Mouse (Mus musculus): ENCODE results near the gene Camta2.

The Camta2 gene

DNA sequence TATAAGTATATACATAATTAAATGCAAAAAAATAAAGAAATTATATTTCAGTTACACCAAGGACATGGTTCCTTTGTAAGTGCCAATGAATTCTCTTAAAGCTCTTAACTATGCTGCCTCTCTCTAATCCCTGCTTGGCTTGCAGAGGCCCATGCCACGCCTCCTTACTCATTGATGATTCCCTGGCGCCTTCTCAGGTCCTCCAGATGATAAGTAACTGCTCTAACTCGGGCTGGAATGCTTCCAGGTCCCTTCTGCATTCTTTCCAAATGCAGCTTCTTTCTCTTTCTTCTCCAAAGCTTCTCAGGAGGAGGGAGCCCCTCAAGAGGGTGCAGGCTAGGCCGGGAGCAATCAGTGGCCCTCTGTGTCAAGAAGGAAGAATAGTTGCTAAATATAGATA lies 1.7 kb upstream of the Camta2 start:
- DNase-seq (ENCODE audit: low spot score): no peak

DNA sequence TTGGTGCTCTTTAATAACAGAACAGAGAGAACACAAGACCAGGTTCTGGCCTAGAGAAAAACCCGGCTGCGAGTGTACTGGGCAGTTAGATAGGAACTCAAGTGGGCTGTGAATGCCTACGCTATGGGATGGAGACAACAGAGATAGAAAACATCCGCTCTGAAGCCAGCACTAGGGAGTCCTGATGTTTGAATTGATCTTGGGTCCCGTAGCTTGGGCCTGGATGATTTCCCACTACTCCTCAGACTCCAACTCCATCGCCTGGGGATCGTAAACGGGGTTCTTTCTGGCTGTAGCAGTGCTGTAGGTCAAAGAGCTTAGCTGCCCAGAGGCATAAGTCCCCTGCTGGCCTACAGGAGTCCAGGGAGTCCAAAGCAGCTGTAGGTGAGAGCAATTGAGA lies 467 bp upstream of the Camta2 start:
- DNase-seq (ENCODE audit: low spot score): no peak

DNA sequence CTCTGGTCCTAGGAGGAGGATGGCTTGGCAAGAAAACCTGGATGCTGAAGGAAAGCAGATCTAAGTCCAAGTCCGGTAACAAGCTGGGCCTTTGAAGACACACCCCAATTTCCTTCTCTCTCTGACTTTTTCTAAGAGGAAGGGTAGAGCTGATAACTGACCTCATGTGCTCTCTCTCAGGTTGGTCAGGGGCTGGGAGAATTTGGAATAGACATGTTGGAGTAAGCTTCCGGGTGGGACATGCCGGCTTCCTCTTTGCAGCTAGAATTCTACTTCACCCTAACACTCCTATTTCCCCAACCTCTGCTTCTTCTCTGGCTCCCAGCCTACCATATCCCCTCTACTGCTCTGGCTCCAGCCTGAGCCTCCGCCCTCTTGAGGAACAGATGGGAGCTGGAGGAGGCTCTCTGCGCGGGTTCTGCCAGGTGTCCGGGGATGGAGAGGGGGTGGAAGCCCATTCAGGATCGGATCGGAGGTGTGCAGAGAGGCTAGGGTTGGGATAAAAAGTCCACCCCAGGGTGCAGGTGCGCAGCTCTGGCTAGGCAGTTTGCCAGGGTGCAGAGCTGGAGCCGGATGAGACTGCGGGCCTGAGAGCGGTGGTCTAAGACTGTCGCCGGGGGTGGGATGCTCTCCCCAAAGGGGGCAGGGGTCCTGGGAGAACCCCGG lies 871 bp downstream of the Camta2 start:
- DNase-seq (ENCODE audit: low spot score): peak; percentile 49

DNA sequence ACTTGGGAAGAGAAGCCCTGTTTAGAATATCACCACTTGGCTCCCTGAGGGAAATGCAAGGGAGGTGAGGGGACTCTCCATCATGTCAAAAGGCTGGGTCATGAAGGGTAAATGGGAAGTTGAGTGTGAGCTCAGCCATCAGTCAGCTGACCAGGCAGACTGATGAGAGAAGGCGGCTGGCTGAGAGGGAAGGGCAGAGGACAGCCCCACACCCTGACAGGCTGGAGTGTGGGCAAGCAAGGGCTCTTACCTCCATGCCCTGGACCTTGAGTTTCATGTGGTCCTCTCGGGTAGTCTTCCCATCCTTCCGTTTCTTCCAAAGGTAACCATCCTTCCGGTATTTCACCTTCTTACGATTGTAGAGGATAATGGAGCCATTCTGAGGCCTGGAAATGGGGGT lies 4.3 kb downstream of the Camta2 start:
- no peak for DNase-seq (ENCODE audit: low spot score)

DNA sequence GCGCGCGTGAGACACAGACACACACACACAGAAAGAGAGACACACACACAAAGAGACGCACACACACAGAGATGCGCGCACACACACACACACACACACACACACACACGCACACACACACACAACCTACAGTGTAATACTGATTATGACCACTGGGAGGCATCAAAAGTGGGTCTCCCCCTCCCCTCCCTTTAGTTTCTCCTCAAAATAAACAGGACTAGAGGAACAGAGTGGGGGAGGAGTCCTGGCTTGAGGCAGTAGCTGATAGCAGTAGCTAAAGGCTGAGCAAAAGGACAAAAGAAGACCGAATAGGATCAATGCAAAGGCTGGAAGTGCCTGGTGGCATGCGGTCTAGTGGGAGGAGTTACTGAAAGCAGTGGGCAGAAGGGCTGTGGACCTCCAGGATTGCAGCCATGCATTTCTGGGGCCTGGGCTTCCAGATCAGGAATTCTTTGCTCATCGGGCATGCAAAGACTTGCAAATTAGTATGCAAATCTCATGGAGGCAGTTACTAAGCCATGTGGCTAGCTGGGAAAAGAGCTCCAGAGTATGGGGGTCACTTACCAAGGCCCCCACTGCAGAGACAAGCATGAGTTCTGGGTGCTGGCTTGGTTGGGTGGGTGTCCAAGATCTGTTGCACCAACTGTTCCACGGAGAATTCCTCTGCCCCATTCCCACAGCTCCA lies 5.9 kb downstream of the Camta2 start:
- peak; percentile 86 for DNase-seq (ENCODE audit: low spot score)

DNA sequence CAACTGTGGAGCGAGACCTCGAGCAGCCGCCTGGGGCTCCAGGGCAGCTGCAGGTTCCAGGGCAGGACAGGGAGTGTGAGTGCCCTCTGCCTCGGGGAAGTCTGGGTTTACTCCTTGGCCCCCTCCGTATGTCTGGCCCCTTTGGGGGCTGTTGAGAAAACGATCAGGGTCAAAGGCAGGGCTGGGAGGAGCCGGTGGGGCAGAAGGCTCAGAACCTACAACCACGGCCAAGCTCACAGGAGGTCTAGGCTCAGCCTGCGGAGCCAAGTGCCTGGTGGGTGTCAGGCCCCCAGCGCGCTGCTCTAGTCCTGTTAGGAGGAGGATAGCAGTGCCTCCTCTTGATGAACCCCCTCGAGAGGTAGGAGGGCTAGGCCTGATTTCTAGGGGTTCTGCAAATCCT lies 6.7 kb downstream of the Camta2 start:
- no peak for DNase-seq (ENCODE audit: low spot score)

DNA sequence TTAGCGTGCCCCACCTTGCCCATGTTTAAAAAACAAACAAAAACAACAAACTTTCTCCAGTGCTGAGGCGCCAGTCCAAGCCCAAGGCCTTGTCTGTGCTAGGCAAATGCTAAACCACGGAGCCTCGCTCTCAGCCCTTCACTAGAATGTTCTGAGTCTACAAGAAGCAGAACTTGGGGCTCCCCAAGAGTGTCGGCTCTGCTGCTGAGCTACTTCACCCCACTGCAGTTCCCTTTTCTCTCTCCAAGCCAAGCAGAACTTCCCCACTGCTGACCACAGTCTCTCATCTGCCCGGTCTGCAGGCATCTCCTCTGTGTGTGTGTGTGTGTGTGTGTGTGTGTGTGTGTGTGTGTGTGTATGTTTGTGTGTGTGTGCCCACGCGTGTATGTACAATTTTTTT lies 8.0 kb downstream of the Camta2 start:
- no peak for DNase-seq (ENCODE audit: low spot score)

DNA sequence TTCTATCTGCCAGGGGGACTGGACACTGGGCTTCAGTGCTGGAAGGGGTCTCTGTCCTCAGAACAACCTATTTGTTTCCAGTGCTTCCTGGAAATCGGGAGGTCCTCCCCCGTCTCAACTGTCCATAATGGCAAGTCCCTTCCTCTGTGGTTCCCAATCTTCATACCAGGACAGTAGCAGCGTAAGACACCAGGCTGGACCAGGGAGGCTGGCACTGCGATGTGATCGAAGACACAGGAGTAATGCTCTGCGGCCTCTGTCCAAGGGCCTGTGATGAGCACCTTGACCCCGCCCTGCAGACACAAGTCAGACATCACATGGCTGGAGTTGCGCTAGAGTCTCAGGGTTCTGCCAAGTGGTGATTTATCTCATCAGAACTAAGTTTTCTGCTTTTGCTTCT lies 8.5 kb downstream of the Camta2 start:
- no peak for DNase-seq (ENCODE audit: low spot score)

DNA sequence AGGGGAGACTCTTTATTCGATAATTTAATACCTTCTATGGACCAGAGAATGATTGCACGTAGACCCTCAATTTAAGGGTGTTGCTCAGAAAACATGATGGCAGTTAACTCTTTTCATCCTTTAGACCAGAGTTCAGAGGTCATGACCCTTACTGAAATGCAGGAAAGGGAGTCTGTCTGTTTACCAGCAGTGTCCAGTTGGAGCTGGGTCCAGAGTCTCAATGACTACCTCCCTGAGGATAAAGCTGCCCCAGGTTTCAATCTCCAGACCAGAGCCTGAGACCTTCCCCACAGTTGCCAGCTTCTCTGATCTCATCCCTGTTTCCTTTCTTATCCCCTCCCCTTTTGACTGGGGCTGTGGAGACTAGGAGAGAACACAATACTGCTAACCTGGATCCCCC lies 9.3 kb downstream of the Camta2 start:
- no peak for DNase-seq (ENCODE audit: low spot score)

DNA sequence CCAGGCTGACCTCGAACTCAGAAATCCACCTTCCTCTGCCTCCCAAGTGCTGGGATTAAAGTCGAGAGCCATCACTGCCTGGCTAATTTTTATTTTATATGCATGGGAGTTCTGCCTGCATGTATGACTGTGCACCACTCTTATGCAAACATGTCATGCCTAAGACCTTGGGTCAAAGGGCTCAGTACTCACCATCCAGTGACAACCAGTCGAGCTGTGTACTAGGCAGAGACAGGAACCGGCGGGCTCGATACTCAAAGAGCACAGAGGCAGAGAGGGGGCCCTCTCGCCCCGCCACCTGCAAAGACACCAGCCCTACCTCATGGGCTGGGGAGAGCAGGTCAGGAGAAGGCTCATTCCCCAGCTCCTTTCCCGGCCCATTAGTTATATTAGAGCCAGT lies 9.8 kb downstream of the Camta2 start:
- DNase-seq (ENCODE audit: low spot score): no peak

DNA sequence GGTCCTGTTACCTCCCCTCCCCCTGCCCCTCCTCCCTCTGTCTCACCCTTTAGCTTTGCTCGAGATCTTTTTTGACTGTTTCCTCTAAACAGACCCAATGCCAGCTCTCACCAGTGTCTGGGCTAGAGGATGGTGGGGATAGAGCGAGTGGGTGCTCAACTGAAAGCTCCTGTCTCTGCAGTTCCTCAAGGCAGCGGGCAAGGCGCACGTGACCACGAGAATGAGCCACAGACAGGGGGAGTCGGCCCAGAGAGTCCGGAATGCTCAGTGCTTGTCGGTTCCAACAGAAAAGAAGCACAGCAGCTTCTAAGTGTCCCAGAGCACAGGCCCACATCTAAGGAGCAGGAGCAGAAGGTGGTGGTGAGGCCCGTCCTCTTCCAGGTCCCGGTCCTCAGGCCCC lies 13.4 kb downstream of the Camta2 start:
- DNase-seq (ENCODE audit: low spot score): no peak

DNA sequence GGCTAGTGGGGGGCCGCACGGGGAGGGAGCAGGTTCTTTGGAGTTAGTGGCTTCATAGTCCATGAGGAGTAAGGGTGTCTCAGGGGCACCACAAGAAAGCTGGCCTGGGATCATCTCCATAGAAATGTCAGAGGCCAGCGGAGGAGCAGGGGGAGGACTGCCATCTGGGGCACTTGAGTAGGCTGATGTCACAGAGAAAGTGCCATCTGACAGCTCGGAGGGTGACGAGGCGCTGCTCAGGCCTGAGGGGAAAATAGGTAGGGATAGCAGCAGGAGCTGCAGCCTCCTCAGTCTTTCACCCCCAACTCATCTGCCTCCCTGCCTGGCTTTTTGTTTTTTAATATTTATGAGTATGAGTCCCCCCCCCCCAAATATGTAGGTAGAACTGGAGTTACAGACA lies 13.9 kb downstream of the Camta2 start:
- DNase-seq (ENCODE audit: low spot score): no peak

DNA sequence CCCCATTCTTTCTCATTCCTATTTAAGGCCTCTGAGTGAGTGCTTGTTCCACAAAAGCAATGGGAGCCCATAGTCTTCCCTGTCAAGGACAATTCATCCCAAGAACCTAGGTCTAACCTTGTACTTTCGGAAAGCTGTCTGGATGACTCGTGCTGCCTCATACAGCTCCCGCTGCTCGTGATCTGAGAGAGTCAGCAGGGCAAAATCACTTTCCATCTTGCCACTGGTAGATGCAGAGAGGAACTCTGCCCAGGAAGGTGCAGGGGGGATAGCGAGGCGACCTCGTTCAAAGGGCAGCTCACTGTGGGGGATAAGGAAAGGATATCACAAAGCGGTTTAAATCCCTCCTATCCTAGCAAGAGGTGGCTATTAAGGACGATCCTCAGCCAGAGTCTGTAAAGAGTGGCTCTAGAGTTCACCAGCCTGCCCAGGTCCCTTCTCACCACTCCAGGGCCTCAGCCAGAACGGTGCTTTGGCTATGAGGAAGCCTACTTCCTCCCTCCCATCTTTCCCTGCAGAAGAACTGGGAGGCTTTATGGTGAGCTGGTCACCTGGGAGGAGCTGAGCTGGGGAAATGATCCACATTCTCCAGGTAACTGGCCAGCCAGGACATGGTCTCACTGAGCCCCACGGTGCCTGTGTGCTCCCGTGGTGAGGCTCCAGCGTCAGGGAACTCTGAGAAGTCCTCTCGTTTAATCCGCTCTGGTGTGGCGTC lies 16.4 kb downstream of the Camta2 start:
- no peak for DNase-seq (ENCODE audit: low spot score)

DNA sequence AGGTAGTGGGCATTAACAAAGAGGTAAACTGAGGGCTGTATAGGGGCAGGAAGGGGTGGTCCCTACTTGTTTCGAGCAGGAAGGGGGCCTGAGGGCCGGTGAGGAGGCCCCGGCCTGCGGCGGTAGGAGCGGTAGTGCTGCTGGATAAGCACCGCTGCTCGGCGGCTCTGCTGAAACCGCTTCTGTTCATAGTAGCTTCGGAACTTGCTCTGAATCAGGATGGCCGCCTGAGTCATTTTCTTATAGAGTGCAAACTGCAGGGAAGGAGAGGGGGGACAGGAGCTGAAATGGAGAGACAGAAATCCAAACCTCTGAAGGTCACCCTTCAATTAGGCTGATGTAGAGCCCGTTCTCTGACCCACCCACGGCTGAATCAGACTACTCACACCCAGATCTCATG lies 17.4 kb downstream of the Camta2 start:
- DNase-seq (ENCODE audit: low spot score): no peak

DNA sequence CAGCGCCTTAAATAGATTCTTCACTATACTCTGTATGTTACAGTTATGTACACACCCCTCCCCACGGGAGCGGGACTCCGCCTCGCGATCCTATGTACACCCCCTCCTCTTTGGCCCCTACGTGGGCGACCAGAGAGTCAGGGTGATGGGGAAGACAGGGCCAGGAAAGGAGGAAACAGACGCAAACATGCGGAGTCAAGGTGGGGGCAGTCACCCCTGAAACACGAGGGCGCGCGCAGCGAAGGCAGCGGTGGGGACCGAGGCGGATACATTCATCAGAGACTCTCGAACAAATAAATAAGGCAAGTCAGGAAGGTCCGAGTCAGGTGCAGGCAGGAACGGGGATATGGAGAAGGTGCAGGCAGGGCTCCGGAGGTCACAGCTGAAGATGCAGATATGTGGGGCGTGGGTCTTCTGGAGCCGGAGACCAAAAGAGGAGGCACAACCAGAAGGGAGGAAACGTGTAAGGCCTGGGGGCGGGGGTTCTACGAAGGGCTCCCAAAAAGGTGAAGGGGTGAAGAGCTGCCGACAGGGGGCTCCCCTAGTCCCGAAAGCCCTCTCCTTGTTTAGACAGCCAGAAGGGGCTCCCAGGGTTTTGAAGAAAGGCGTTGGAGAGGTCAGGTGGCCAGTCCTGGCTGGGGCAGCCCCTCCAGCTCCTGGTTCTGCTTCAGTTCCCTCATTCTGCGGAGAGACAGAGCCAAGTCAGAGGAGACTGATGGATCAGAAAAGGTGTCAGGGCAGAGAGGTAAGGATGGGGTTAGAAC lies 18.1 kb downstream of the Camta2 start:
- peak; percentile 67 for DNase-seq (ENCODE audit: low spot score)

DNA sequence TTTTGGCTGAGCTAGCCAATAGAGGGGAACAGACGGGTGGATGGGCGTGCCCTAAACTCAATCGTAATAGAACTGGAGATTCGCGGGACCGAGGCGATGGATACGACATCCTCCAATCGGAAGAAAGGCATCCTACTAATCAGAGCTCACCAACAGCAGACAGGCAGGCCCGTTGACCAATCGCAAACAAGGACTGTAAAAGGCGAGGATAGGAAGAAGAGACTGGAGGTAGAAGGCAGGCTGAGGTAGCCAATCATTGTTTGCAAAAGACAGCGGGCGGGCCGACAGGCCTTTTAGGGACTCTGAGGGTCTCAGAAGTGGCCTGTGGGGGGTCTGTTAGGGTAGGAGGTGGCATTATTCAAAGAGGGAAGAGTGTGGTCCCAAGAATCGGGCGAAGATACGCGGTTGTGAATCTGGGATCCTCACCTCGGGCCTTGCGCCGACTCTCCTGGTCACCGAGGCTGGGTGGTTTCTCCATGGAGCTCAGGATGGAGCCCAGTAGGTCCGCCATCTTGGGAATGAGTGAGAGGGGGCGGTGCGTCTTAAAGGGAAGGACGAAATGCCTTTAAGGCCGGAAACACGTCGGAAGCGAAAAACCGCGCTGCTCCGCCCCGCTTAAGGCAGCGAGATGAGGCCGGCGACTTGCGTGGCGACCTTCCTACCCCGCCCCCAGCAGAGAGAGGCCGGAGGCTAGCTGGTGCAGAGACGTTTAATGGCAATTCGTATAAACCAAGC lies 19.0 kb downstream of the Camta2 start, which contains the start of gene Spag7:
Gene Spag7 (minus strand): TSS at position 646 of the 735 bp plus-strand sequence.
- peak; percentile 99 for DNase-seq (ENCODE audit: low spot score)

DNA sequence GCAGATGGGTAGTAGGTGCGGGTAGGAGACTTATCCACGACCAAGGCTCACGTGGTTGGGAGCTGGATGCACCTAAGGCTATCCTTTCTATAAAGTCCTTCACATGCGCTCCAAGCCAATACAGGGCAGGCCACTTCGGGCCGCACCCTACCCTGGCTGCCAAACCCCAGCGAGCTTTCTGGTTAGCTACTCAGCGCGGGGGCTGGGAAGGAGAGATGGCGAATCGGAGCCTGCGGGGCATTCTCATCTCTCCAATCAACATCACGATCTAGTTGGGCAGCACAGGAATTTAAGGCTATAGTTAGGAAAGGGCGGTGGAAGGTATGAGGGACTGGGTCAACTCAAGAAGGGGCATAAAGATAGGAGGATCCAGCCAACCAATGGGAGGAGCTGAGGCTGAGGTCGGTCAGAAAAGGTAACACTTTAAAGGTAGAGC lies 19.6 kb downstream of the Camta2 start:
- no peak for DNase-seq (ENCODE audit: low spot score)

DNA sequence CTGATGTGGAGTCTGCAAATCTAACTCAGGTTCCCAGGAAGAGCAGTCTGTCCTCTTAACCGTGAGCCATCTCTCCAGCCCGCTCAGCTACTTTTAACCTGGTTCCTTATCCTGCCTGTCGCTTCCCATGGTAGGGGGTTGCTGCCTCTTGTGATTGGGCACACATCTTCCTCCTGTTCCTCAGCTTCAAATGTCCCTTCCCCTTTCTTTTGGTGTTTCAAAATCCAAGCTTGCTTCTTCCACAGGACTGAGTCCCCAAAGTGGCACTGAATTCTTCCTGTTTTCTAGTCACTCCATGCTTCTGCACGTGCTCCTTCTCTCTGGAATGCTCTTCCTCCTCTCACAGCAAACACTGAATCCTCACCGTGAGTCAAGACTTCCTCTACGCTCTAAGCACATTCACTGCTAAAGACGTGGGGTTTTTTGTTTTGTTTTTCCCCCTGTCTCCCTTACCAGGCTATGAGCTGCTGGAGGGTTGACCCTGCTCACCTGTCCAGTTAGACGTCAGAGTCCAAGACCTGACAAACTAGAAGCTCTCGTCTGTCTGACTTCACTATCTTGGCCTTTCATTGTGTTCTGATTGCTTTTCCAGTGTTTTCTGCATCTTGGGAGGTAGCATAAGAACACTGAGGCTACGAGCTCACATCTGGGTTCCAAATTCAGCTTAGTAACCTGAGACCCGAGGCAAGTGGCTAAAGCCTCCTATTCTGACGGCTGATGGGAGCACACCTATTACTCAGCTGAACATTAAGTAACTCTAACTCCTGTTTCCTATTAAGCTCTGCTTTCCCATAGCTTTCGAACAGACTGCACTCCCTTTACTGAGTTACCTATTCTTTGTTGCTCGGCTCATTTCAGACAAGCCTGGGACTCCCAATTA lies 20.4 kb downstream of the Camta2 start:
- no peak for DNase-seq (ENCODE audit: low spot score)

DNA sequence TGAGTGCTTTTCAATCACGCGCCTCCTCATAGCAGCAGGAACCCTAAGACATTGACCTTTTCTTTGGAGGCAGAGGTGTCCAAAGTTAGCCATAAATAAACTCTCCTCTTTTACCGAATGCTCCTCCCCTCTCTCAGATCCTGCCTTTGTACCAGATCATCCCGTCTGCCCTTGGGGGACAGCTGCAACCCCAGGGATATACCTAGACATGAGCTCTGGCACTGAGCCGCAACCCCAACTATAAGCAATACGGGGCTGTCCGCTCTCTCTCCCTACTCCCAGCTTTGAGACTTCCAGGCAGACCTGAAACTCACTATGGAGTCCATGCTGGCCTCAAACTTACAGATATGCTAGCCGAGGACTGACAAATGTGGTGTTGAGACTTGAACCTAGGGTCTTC lies 21.2 kb downstream of the Camta2 start:
- no peak for DNase-seq (ENCODE audit: low spot score)

DNA sequence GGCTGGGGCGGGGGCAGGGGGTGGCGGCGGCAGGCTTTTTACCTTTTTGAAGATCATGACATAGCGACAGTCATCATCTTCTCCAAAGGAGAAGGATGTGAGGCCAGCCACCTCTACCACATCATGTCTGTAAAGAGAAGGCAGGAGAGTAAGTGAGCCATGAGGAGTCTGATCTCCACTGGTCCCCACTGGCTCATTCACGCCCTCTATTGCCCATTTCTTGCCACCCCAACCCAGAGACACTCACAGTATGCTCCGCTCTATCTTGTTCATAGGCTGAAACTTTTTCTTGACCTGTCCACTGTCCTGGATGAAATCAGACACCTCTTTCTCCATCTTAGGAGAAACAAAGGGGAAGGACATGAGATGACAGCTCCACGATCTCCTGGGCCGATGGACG lies 23.2 kb downstream of the Camta2 start:
- DNase-seq (ENCODE audit: low spot score): no peak

DNA sequence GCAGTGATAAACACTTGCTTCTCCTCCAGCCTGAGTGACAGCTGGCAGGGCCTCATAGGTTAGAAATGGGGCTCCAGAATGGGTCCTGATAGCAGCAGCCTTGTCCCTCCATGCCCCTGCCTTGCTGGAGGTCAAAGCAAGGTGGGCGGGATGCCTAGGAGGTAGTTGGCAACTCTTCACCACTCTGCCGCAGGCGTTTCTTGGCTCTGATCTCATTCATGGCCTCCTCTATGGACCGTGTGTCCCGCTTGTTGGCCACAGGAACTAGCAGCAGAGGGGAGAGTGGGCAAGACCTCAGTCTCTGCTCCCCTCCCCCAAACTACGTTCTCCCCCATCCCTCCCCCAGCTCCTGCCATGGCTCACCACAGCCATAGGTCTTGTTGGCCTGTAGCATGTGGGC lies 23.9 kb downstream of the Camta2 start:
- no peak for DNase-seq (ENCODE audit: low spot score)

Data from embryo, embryonic 10 days (tissue).